Mouse (Mus musculus) embryonic fibroblast, embryonic 13.5 days (primary cell): ENCODE results near the gene Tspan9.

ENCODE experiments used
- CTCF ChIP-seq: IDR thresholded peaks from 2 replicates; pipeline ENCODE4 v1.5.1; 2011; ENCODE audit warnings: mild to moderate bottlenecking, control low read depth, low read length, moderate library complexity, borderline replicate concordance; ENCODE audit not compliant: insufficient read depth
- POLR2A ChIP-seq: IDR thresholded peaks from 2 replicates; pipeline ENCODE4 v1.6.1; 2011; ENCODE audit warnings: low read depth, mild to moderate bottlenecking, control low read depth, low read length, moderate library complexity

DNA sequence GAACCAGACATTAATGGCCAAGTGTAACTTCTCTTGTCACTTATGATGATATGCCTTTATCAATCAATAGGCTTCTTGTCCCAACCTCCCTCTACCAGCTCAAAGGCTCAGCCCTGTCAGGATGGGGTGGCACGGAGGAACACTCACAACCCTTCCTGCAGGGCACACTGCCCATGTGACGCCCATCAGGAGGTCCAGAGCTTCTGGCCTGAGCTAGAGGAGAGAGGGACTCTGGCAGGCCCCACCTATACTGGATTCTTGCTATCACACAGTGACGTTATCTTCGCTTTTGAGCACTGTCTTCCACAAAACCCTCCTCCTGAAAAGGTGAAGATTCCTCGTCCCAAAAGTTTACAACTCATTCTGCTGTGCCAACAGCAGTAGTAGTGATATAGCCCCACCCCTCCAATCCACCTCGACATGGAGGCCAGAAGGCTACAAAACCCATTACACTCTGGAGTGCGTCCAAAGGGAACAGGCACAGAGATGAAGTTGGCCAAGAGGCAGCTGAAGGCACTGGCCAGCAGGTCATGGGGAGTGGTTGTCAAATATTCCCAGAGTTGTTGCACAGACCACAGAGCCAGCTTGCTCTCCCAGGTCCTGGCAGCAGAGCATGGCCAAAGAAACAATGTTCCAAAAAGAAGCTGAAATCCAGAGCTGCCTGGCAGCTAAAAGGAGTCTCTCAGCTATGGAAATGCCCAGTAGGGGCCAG is 34.9 kb downstream of the Tspan9 start:
- TF ChIP-seq POLR2A (no peak), CTCF (no peak)
